17 mouse cellular contexts compared by ENCODE assay signal in the genomic region with DNA sequence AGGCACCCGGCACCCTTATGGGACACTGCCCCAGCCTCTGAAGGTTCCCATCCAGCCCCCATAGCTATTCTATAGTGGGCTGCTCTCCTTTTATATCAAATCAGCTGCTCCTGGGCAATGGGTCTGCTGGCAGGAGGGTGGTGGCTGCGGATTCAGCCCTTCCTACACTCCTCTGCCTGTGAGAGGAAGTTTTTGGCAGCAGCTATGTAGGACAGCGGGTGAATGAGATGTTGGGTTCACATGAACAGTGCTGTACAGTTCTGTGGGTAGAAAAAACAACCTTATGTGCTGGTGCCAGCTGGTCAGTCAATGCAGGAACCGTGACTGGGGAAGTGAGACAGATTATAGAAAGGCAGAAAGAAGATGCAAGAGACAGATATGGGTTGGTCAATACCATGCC. TPM values are rescaled to one million over a fixed set of nuclear protein-coding genes. Genes with fewer than 3 reads are reported as not detected.
"Had no signal": no experiment of that assay in that cellular context is flagged by ENCODE, and none has a peak within 500 bp of the region (broad histone marks: within the 10 kb centered on the region; RNA-seq: fewer than 3 reads in every experiment).

No protein-coding gene starts in this region.

- H3K9ac ChIP-seq: lung, embryonic 14.5 days; midbrain, embryonic 13.5 days; neural tube, embryonic 13.5 days; stomach, embryonic 15.5 days had no signal

- H3K4me1 ChIP-seq: midbrain, embryonic 13.5 days; neural tube, embryonic 13.5 days; stomach, embryonic 15.5 days had no signal

- H3K36me3 ChIP-seq: midbrain, embryonic 13.5 days; neural tube, embryonic 13.5 days; stomach, embryonic 15.5 days had no signal

- H3K4me3 ChIP-seq: megakaryocyte, embryonic 14.5 days; midbrain, embryonic 13.5 days; myocyte; neural tube, embryonic 13.5 days; stomach, embryonic 15.5 days had no signal

- DNase-seq: lung, adult 18-20 months; lung, embryonic 14.5 days; lung, postnatal 10 days; lung, postnatal 4 days; right cerebral cortex, postnatal 14 days; thymus, adult 2 months; thymus, postnatal 25 days; thymus, postnatal 4 days had no signal

- H3K27me3 ChIP-seq: midbrain, embryonic 13.5 days; neural tube, embryonic 13.5 days; stomach, embryonic 15.5 days had no signal

- H3K9me3 ChIP-seq: midbrain, embryonic 13.5 days; neural tube, embryonic 13.5 days; stomach, embryonic 15.5 days had no signal

- H3K4me2 ChIP-seq: lung, embryonic 14.5 days; midbrain, embryonic 11.5 days; midbrain, embryonic 13.5 days; neural tube, embryonic 13.5 days; stomach, embryonic 15.5 days had no signal

- ATAC-seq: midbrain, embryonic 13.5 days; midbrain, embryonic 16.5 days had no signal

- H3K27ac ChIP-seq: midbrain, embryonic 13.5 days; neural tube, embryonic 13.5 days; stomach, embryonic 15.5 days; stomach, postnatal 0 days had no signal

RNA-seq across cellular contexts. Expression of a gene that starts 11.2 kb away (rescaled TPM):
- total RNA-seq: neutrophil, adult 5-6 weeks had no signal
- polyA plus RNA-seq: lung, embryonic 14.5 days; midbrain, embryonic 11.5 days; myocyte had no signal

RNA-seq across cellular contexts. Expression of a gene that starts 23.8 kb away (rescaled TPM):
- total RNA-seq: neutrophil, adult 5-6 weeks had no signal
